Mouse (Mus musculus): ENCODE measurements around the gene Lypla2. TPM values are rescaled to one million over a fixed set of nuclear protein-coding genes. Genes with fewer than 3 reads are reported as not detected.
"Not testable (repeated sequence)": the region's sequence is repeated elsewhere in the genome, so short reads cannot be mapped to it uniquely, and the experiment has no call there.

Lypla2 gene
- polyA plus RNA-seq, 1 experiment, result 29.8 TPM

- Histone ChIP-seq H3K4me1 (ENCODE audit: control insufficient read depth, insufficient read depth, insufficient read length, low read length) (peaks cover 3% of the 10 kb centered on the region; the same call in 1 of the 2 replicates), H3K4me3 (ENCODE audit: insufficient read depth, low read depth, low read length) (peak overlapping the region; percentile 65; the same call in 1 of the 2 replicates), H3K27ac (replicated peaks; ENCODE audit: low read depth, low read length) (no peak overlapping the region)
Measured at GRCm38 (mm10) chr4:135985769-135986168, 13.3 kb upstream of the Lypla2 start.

GRCm38 (mm10) chr4:135985193-135985592, 12.8 kb upstream of the Lypla2 start:
- Histone ChIP-seq H3K4me1 (ENCODE audit: control insufficient read depth, insufficient read depth, insufficient read length, low read length) (peaks cover 3% of the 10 kb centered on the region; the same call in 1 of the 2 replicates), H3K4me3 (ENCODE audit: insufficient read depth, low read depth, low read length) (no peak overlapping the region), H3K27ac (replicated peaks; ENCODE audit: low read depth, low read length) (no peak overlapping the region)

- no peak overlapping the region for H3K27ac ChIP-seq (replicated peaks; ENCODE audit: low read depth, low read length)
- H3K4me1 ChIP-seq (ENCODE audit: control insufficient read depth, insufficient read depth, insufficient read length, low read length), result peaks cover 3% of the 10 kb centered on the region; the same call in 1 of the 2 replicates
- H3K4me3 ChIP-seq (ENCODE audit: insufficient read depth, low read depth, low read length), result no peak overlapping the region
Measured at GRCm38 (mm10) chr4:135984556-135984955, 12.1 kb upstream of the Lypla2 start.

GRCm38 (mm10) chr4:135981524-135982063, 9.2 kb upstream of the Lypla2 start:
- Histone ChIP-seq H3K4me3 (ENCODE audit: insufficient read depth, low read depth, low read length) (no peak overlapping the region), H3K4me1 (ENCODE audit: control insufficient read depth, insufficient read depth, insufficient read length, low read length) (peaks cover 3% of the 10 kb centered on the region; the same call in 1 of the 2 replicates), H3K27ac (replicated peaks; ENCODE audit: low read depth, low read length) (no peak overlapping the region)

GRCm38 (mm10) chr4:135980223-135980622, 7.8 kb upstream of the Lypla2 start:
- H3K27ac ChIP-seq (replicated peaks; ENCODE audit: low read depth, low read length), result not testable (repeated sequence)

GRCm38 (mm10) chr4:135976146-135976545, 3.7 kb upstream of the Lypla2 start:
- Histone ChIP-seq H3K4me1 (ENCODE audit: control insufficient read depth, insufficient read depth, insufficient read length, low read length) (peaks cover 3% of the 10 kb centered on the region; the same call in 1 of the 2 replicates), H3K27ac (replicated peaks; ENCODE audit: low read depth, low read length) (no peak overlapping the region), H3K4me3 (ENCODE audit: insufficient read depth, low read depth, low read length) (no peak overlapping the region)

More at GRCm38 (mm10) chr4:135980223-135980622, 7.8 kb upstream of the Lypla2 start:
- not testable (repeated sequence) for H3K4me3 ChIP-seq (ENCODE audit: insufficient read depth, low read depth, low read length); H3K4me1 ChIP-seq (ENCODE audit: control insufficient read depth, insufficient read depth, insufficient read length, low read length)

- no peak overlapping the region for H3K27ac ChIP-seq (replicated peaks; ENCODE audit: low read depth, low read length)
- peaks cover 3% of the 10 kb centered on the region; the same call in 1 of the 2 replicates for H3K4me1 ChIP-seq (ENCODE audit: control insufficient read depth, insufficient read depth, insufficient read length, low read length)
Measured at GRCm38 (mm10) chr4:135972911-135973811, 735 bp upstream of the Lypla2 start.

GRCm38 (mm10) chr4:135971805-135972555, 446 bp downstream of the Lypla2 start:
- peaks cover 3% of the 10 kb centered on the region; the same call in 1 of the 2 replicates for H3K4me1 ChIP-seq (ENCODE audit: control insufficient read depth, insufficient read depth, insufficient read length, low read length)
- H3K4me3 ChIP-seq (ENCODE audit: insufficient read depth, low read depth, low read length), result peak overlapping the region; percentile 69
- H3K27ac ChIP-seq (replicated peaks; ENCODE audit: low read depth, low read length), result peak overlapping the region; percentile 27; the same call in 1 of the 2 replicates

More at GRCm38 (mm10) chr4:135972911-135973811, 735 bp upstream of the Lypla2 start:
- H3K4me3 ChIP-seq (ENCODE audit: insufficient read depth, low read depth, low read length), result peak overlapping the region; percentile 69

GRCm38 (mm10) chr4:135970585-135970984, 1.8 kb downstream of the Lypla2 start:
- Histone ChIP-seq H3K4me3 (ENCODE audit: insufficient read depth, low read depth, low read length) (no peak overlapping the region), H3K27ac (replicated peaks; ENCODE audit: low read depth, low read length) (no peak overlapping the region), H3K4me1 (ENCODE audit: control insufficient read depth, insufficient read depth, insufficient read length, low read length) (peaks cover 3% of the 10 kb centered on the region; the same call in 1 of the 2 replicates)

- Histone ChIP-seq H3K4me1 (ENCODE audit: control insufficient read depth, insufficient read depth, insufficient read length, low read length) (peaks cover 3% of the 10 kb centered on the region; the same call in 1 of the 2 replicates), H3K4me3 (ENCODE audit: insufficient read depth, low read depth, low read length) (no peak overlapping the region), H3K27ac (replicated peaks; ENCODE audit: low read depth, low read length) (no peak overlapping the region)
Measured at GRCm38 (mm10) chr4:135969070-135969750, 3.2 kb downstream of the Lypla2 start.

- Histone ChIP-seq H3K4me1 (ENCODE audit: control insufficient read depth, insufficient read depth, insufficient read length, low read length) (peaks cover 3% of the 10 kb centered on the region; the same call in 1 of the 2 replicates), H3K4me3 (ENCODE audit: insufficient read depth, low read depth, low read length) (no peak overlapping the region), H3K27ac (replicated peaks; ENCODE audit: low read depth, low read length) (no peak overlapping the region)
Measured at GRCm38 (mm10) chr4:135968271-135968869, 4.1 kb downstream of the Lypla2 start.

GRCm38 (mm10) chr4:135967086-135967760, 5.2 kb downstream of the Lypla2 start:
- H3K4me1 ChIP-seq (ENCODE audit: control insufficient read depth, insufficient read depth, insufficient read length, low read length), result peaks cover 3% of the 10 kb centered on the region; the same call in 1 of the 2 replicates
- no peak overlapping the region for H3K27ac ChIP-seq (replicated peaks; ENCODE audit: low read depth, low read length)
- no peak overlapping the region for H3K4me3 ChIP-seq (ENCODE audit: insufficient read depth, low read depth, low read length)

- H3K4me1 ChIP-seq (ENCODE audit: control insufficient read depth, insufficient read depth, insufficient read length, low read length), result peaks cover under 1% of the 10 kb centered on the region; the same call in 1 of the 2 replicates
- no peak overlapping the region for H3K27ac ChIP-seq (replicated peaks; ENCODE audit: low read depth, low read length)
- H3K4me3 ChIP-seq (ENCODE audit: insufficient read depth, low read depth, low read length), result no peak overlapping the region
Measured at GRCm38 (mm10) chr4:135966283-135966682, 6.1 kb downstream of the Lypla2 start.
